Mouse (Mus musculus): Measurements from ENCODE around the gene Phf20. TPM values are rescaled to one million over a fixed set of nuclear protein-coding genes. Genes with fewer than 3 reads are reported as not detected.

Gene Phf20
- polyA plus RNA-seq, 1 experiment from 2014 or later = 44.8 TPM

DNA sequence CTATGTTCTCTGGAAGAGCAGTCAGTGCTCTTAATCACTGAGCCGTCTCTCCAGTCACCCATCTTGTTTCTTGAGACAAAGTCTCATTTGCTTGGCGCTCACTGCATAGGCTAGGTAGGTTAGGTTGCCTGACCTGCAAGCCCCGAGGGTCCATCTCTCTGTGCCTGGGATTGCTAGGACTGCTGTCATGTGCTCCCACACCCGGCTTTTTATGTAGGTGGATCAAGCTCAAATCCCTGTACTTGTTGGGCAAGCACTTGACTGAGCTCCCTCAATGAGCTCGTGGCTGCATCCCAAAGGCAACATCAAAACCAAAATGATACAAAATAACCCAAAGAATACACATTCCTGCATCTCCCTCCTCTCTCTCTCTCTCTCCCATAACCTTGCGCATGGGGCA, 125.3 kb downstream of the Phf20 start:
- Histone ChIP-seq H3K4me2 (replicated peaks; ENCODE audit: low read depth, low read length) (no peak overlapping the region), H3K4me1 (ENCODE audit: insufficient read depth, low read depth, low read length) (no peaks in the 10 kb centered on the region), H3K9me3 (ENCODE audit: low read length) (no peaks in the 10 kb centered on the region), H3K27me3 (replicated peaks; ENCODE audit: insufficient read depth, low read length) (no peaks in the 10 kb centered on the region), H3K36me3 (ENCODE audit: insufficient read depth, low read length) (no peaks in the 10 kb centered on the region), H3K9ac (replicated peaks; ENCODE audit: low read depth) (no peak overlapping the region), H3K4me3 (ENCODE audit: low read depth, low read length) (no peak overlapping the region), H3K27ac (ENCODE audit: low read length) (no peak overlapping the region)
- DNase-seq (ENCODE audit: low spot score) (no peak), ATAC-seq (no peak)
- TF ChIP-seq CTCF (IDR thresholded peaks at IDR 0.05) = no peak
- no peak for TF ChIP-seq EP300 (IDR thresholded peaks at IDR 0.05)
- WGBS = 82% methylated on average over 6 of the region's 6 CpGs

- 34% methylated on average over 6 of the region's 6 CpGs for WGBS
- Histone ChIP-seq H3K36me3 (ENCODE audit: insufficient read depth, low read length) (no peaks in the 10 kb centered on the region), H3K9ac (replicated peaks; ENCODE audit: low read depth) (no peak overlapping the region), H3K4me3 (ENCODE audit: low read depth, low read length) (no peak overlapping the region), H3K9me3 (ENCODE audit: low read length) (no peaks in the 10 kb centered on the region), H3K4me1 (ENCODE audit: insufficient read depth, low read depth, low read length) (no peaks in the 10 kb centered on the region), H3K27me3 (replicated peaks; ENCODE audit: insufficient read depth, low read length) (no peaks in the 10 kb centered on the region), H3K27ac (ENCODE audit: low read length) (peak overlapping the region; percentile 73), H3K4me2 (replicated peaks; ENCODE audit: low read depth, low read length) (peak overlapping the region; percentile 33)
- ATAC-seq = peak; percentile 88
- TF ChIP-seq EP300 (IDR thresholded peaks at IDR 0.05) (peak; percentile 46; the same call in 1 of the 2 replicates), CTCF (IDR thresholded peaks at IDR 0.05) (no peak)
- DNase-seq (ENCODE audit: low spot score) = peak; percentile 91
Observed at GRCm38 (mm10) chr2:156324116-156324588, 127.9 kb downstream of the Phf20 start.

DNA sequence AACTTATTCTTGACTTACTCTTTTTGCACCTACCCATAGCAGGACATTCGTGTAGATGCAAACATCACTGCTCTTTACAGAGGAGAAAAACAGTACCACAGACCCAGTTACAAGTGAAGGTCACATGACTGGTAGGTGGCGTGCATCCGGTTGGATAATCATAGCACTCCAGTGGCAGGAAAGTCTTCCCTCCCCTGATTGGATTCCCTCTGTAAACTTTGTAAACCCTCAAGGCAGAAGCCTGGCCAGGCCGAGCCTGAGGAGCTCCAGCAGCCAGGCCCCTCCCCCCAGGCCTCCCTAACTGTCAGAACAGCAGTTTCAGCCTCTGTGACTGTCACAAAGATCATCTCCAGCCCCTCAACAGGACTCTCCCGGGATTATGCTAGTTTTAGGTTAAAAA, 128.4 kb downstream of the Phf20 start:
- Histone ChIP-seq H3K4me1 (ENCODE audit: insufficient read depth, low read depth, low read length) (no peaks in the 10 kb centered on the region), H3K4me2 (replicated peaks; ENCODE audit: low read depth, low read length) (peak overlapping the region; percentile 33), H3K9me3 (ENCODE audit: low read length) (no peaks in the 10 kb centered on the region), H3K36me3 (ENCODE audit: insufficient read depth, low read length) (no peaks in the 10 kb centered on the region), H3K9ac (replicated peaks; ENCODE audit: low read depth) (no peak overlapping the region), H3K27me3 (replicated peaks; ENCODE audit: insufficient read depth, low read length) (no peaks in the 10 kb centered on the region), H3K27ac (ENCODE audit: low read length) (peak overlapping the region; percentile 73), H3K4me3 (ENCODE audit: low read depth, low read length) (no peak overlapping the region)
- DNase-seq (ENCODE audit: low spot score) (peak; percentile 80), ATAC-seq (peak; percentile 90)
- TF ChIP-seq EP300 (IDR thresholded peaks at IDR 0.05) = no peak
- peak; percentile 18; the same call in 1 of the 2 replicates for TF ChIP-seq CTCF (IDR thresholded peaks at IDR 0.05)
- WGBS = 9% methylated on average over 5 of the region's 5 CpGs

- no peak overlapping the region for H3K4me2 ChIP-seq (replicated peaks; ENCODE audit: low read depth, low read length)
- H3K4me1 ChIP-seq (ENCODE audit: insufficient read depth, low read depth, low read length) = no peaks in the 10 kb centered on the region
- no peak overlapping the region for H3K27ac ChIP-seq (ENCODE audit: low read length)
- no peak for DNase-seq (ENCODE audit: low spot score)
- H3K36me3 ChIP-seq (ENCODE audit: insufficient read depth, low read length) = no peaks in the 10 kb centered on the region
- no peak overlapping the region for H3K9ac ChIP-seq (replicated peaks; ENCODE audit: low read depth)
- TF ChIP-seq CTCF (IDR thresholded peaks at IDR 0.05) (no peak), EP300 (IDR thresholded peaks at IDR 0.05) (no peak)
- no peaks in the 10 kb centered on the region for H3K9me3 ChIP-seq (ENCODE audit: low read length)
- H3K27me3 ChIP-seq (replicated peaks; ENCODE audit: insufficient read depth, low read length) = no peaks in the 10 kb centered on the region
- no peak overlapping the region for H3K4me3 ChIP-seq (ENCODE audit: low read depth, low read length)
- 43% methylated on average over 1 of the region's 1 CpGs for WGBS
- no peak for ATAC-seq
Observed at GRCm38 (mm10) chr2:156330681-156331080, 134.4 kb downstream of the Phf20 start.

DNA sequence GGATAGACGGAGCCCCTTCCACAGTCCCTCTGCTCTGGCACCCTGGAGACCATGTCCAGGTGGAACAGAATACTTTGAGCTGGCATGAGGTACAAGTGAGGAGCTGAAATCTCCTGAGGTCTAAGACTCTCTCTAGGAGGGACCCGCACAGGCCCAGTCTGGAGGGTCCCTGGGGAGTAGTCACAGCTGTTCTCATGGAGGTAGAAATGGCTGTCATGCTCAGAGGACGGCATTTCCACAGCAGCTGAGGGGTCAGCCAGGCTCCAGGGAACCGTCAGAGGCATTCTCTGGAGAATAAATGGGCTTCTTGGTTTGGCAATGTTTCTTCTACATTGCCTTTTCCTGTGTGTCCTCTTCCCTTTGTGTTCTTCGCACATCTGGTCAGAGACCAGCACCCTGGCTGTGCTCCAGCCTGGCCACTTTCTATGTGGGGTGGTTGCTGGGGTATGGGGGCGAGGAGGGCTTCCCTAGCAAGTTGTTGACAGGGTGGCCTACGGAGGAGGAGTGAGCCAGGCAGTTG, 135.2 kb downstream of the Phf20 start:
- no peak overlapping the region for H3K4me3 ChIP-seq (ENCODE audit: low read depth, low read length)
- no peak overlapping the region for H3K27ac ChIP-seq (ENCODE audit: low read length)
- H3K4me2 ChIP-seq (replicated peaks; ENCODE audit: low read depth, low read length) = no peak overlapping the region
- ATAC-seq = peak; percentile 75
- no peak overlapping the region for H3K9ac ChIP-seq (replicated peaks; ENCODE audit: low read depth)
- no peaks in the 10 kb centered on the region for H3K27me3 ChIP-seq (replicated peaks; ENCODE audit: insufficient read depth, low read length)
- WGBS = 60% methylated on average over 7 of the region's 7 CpGs
- H3K4me1 ChIP-seq (ENCODE audit: insufficient read depth, low read depth, low read length) = no peaks in the 10 kb centered on the region
- H3K36me3 ChIP-seq (ENCODE audit: insufficient read depth, low read length) = no peaks in the 10 kb centered on the region
- no peak for TF ChIP-seq EP300 (IDR thresholded peaks at IDR 0.05)
- TF ChIP-seq CTCF (IDR thresholded peaks at IDR 0.05) = no peak
- H3K9me3 ChIP-seq (ENCODE audit: low read length) = no peaks in the 10 kb centered on the region
- DNase-seq (ENCODE audit: low spot score) = peak; percentile 58

- no peaks in the 10 kb centered on the region for H3K36me3 ChIP-seq (ENCODE audit: insufficient read depth, low read length)
- no peak overlapping the region for H3K4me2 ChIP-seq (replicated peaks; ENCODE audit: low read depth, low read length)
- DNase-seq (ENCODE audit: low spot score) = no peak
- ATAC-seq = no peak
- TF ChIP-seq CTCF (IDR thresholded peaks at IDR 0.05) = no peak
- WGBS = 70% methylated on average over 4 of the region's 4 CpGs
- no peaks in the 10 kb centered on the region for H3K27me3 ChIP-seq (replicated peaks; ENCODE audit: insufficient read depth, low read length)
- no peaks in the 10 kb centered on the region for H3K9me3 ChIP-seq (ENCODE audit: low read length)
- H3K27ac ChIP-seq (ENCODE audit: low read length) = no peak overlapping the region
- no peak overlapping the region for H3K4me3 ChIP-seq (ENCODE audit: low read depth, low read length)
- H3K9ac ChIP-seq (replicated peaks; ENCODE audit: low read depth) = no peak overlapping the region
- no peaks in the 10 kb centered on the region for H3K4me1 ChIP-seq (ENCODE audit: insufficient read depth, low read depth, low read length)
Observed at GRCm38 (mm10) chr2:156340078-156340477, 143.8 kb downstream of the Phf20 start.

All from lung, postnatal 0 days (tissue).